Mouse (Mus musculus): ENCODE measurements at regions not wholly inside any gene's neighbourhood (a gene's known extent, or its start where the extent isn't known, plus 50 kb on each side); places are given as distances from the start of the nearest gene placed in this dataset.

GRCm38 (mm10) chr2:106161877-106162276, 158.5 kb upstream of the Dnajc24 start:
- Histone ChIP-seq H3K27ac (ENCODE audit: low read depth, low read length) (no peak overlapping the region), H3K4me3 (ENCODE audit: low read depth, low read length) (no peak overlapping the region), H3K9me3 (ENCODE audit: control insufficient read depth, low read length) (no peaks in the 10 kb centered on the region), H3K9ac (ENCODE audit: low read length) (no peak overlapping the region), H3K4me1 (ENCODE audit: control insufficient read depth, insufficient read depth, low read length) (peaks cover 10% of the 10 kb centered on the region), H3K36me3 (ENCODE audit: control insufficient read depth, insufficient read depth, low read length) (no peaks in the 10 kb centered on the region), H3K27me3 (ENCODE audit: control insufficient read depth, insufficient read depth, low read length) (no peaks in the 10 kb centered on the region), H3K4me2 (ENCODE audit: low read depth) (no peak overlapping the region)
- 43% methylated on average over 5 of the region's 5 CpGs for WGBS
- ATAC-seq (ENCODE audit: insufficient read depth, low FRiP score, low TSS enrichment): peak; percentile 77
- peak; percentile 32 for DNase-seq (ENCODE audit: low spot score)

- Histone ChIP-seq H3K4me2 (ENCODE audit: low read depth) (no peak overlapping the region), H3K27me3 (ENCODE audit: control insufficient read depth, insufficient read depth, low read length) (no peaks in the 10 kb centered on the region), H3K4me3 (ENCODE audit: low read depth, low read length) (no peak overlapping the region), H3K9ac (ENCODE audit: low read length) (no peak overlapping the region), H3K36me3 (ENCODE audit: control insufficient read depth, insufficient read depth, low read length) (no peaks in the 10 kb centered on the region), H3K9me3 (ENCODE audit: control insufficient read depth, low read length) (no peaks in the 10 kb centered on the region), H3K4me1 (ENCODE audit: control insufficient read depth, insufficient read depth, low read length) (no peaks in the 10 kb centered on the region), H3K27ac (ENCODE audit: low read depth, low read length) (no peak overlapping the region)
- peak; percentile 93 for ATAC-seq (ENCODE audit: insufficient read depth, low FRiP score, low TSS enrichment)
- peak; percentile 46 for DNase-seq (ENCODE audit: low spot score)
- WGBS: 32% methylated on average over 3 of the region's 3 CpGs
Observed at GRCm38 (mm10) chr2:106149701-106150100, 146.4 kb upstream of the Dnajc24 start.

- 95% methylated on average over 5 of the region's 5 CpGs for WGBS
- H3K4me2 ChIP-seq (ENCODE audit: low read depth): no peak overlapping the region
- no peaks in the 10 kb centered on the region for H3K36me3 ChIP-seq (ENCODE audit: control insufficient read depth, insufficient read depth, low read length)
Observed at GRCm38 (mm10) chr2:106140931-106141330, 137.6 kb upstream of the Dnajc24 start.

GRCm38 (mm10) chr2:106101002-106101401, 97.7 kb upstream of the Dnajc24 start:
- Histone ChIP-seq H3K36me3 (ENCODE audit: control insufficient read depth, insufficient read depth, low read length) (no peaks in the 10 kb centered on the region), H3K27ac (ENCODE audit: low read depth, low read length) (no peak overlapping the region), H3K4me1 (ENCODE audit: control insufficient read depth, insufficient read depth, low read length) (no peaks in the 10 kb centered on the region), H3K4me2 (ENCODE audit: low read depth) (no peak overlapping the region), H3K9ac (ENCODE audit: low read length) (no peak overlapping the region), H3K27me3 (ENCODE audit: control insufficient read depth, insufficient read depth, low read length) (no peaks in the 10 kb centered on the region), H3K4me3 (ENCODE audit: low read depth, low read length) (no peak overlapping the region), H3K9me3 (ENCODE audit: control insufficient read depth, low read length) (no peaks in the 10 kb centered on the region)
- WGBS: 87% methylated on average over 2 of the region's 2 CpGs
- no peak for ATAC-seq (ENCODE audit: insufficient read depth, low FRiP score, low TSS enrichment)
- DNase-seq (ENCODE audit: low spot score): no peak

More at GRCm38 (mm10) chr2:106140931-106141330, 137.6 kb upstream of the Dnajc24 start:
- Histone ChIP-seq H3K4me3 (ENCODE audit: low read depth, low read length) (no peak overlapping the region), H3K27me3 (ENCODE audit: control insufficient read depth, insufficient read depth, low read length) (no peaks in the 10 kb centered on the region), H3K9me3 (ENCODE audit: control insufficient read depth, low read length) (no peaks in the 10 kb centered on the region), H3K9ac (ENCODE audit: low read length) (no peak overlapping the region), H3K27ac (ENCODE audit: low read depth, low read length) (no peak overlapping the region), H3K4me1 (ENCODE audit: control insufficient read depth, insufficient read depth, low read length) (no peaks in the 10 kb centered on the region)
- DNase-seq (ENCODE audit: low spot score) (no peak), ATAC-seq (ENCODE audit: insufficient read depth, low FRiP score, low TSS enrichment) (no peak)

- WGBS: 43% methylated on average over 8 of the region's 8 CpGs
- Histone ChIP-seq H3K4me1 (ENCODE audit: control insufficient read depth, insufficient read depth, low read length) (no peaks in the 10 kb centered on the region), H3K4me3 (ENCODE audit: low read depth, low read length) (no peak overlapping the region), H3K9me3 (ENCODE audit: control insufficient read depth, low read length) (no peaks in the 10 kb centered on the region), H3K9ac (ENCODE audit: low read length) (no peak overlapping the region), H3K36me3 (ENCODE audit: control insufficient read depth, insufficient read depth, low read length) (no peaks in the 10 kb centered on the region), H3K27ac (ENCODE audit: low read depth, low read length) (no peak overlapping the region), H3K4me2 (ENCODE audit: low read depth) (no peak overlapping the region), H3K27me3 (ENCODE audit: control insufficient read depth, insufficient read depth, low read length) (no peaks in the 10 kb centered on the region)
- DNase-seq (ENCODE audit: low spot score): no peak
- ATAC-seq (ENCODE audit: insufficient read depth, low FRiP score, low TSS enrichment): no peak
Observed at GRCm38 (mm10) chr2:106086121-106086520, 82.8 kb upstream of the Dnajc24 start.

GRCm38 (mm10) chr2:106083801-106084800, 80.8 kb upstream of the Dnajc24 start:
- no peak overlapping the region for H3K4me2 ChIP-seq (ENCODE audit: low read depth)
- H3K27me3 ChIP-seq (ENCODE audit: control insufficient read depth, insufficient read depth, low read length): no peaks in the 10 kb centered on the region
- no peaks in the 10 kb centered on the region for H3K4me1 ChIP-seq (ENCODE audit: control insufficient read depth, insufficient read depth, low read length)
- ATAC-seq (ENCODE audit: insufficient read depth, low FRiP score, low TSS enrichment) (peak; percentile 87), DNase-seq (ENCODE audit: low spot score) (peak; percentile 66)
- H3K27ac ChIP-seq (ENCODE audit: low read depth, low read length): 0 out of 2 replicates have a peak overlapping the region, but pooled peaks have one; percentile 35
- 19% methylated on average over 11 of the region's 11 CpGs for WGBS
- H3K36me3 ChIP-seq (ENCODE audit: control insufficient read depth, insufficient read depth, low read length): no peaks in the 10 kb centered on the region
- H3K9me3 ChIP-seq (ENCODE audit: control insufficient read depth, low read length): no peaks in the 10 kb centered on the region
- no peak overlapping the region for H3K9ac ChIP-seq (ENCODE audit: low read length)
- H3K4me3 ChIP-seq (ENCODE audit: low read depth, low read length): no peak overlapping the region

GRCm38 (mm10) chr2:106083001-106083400, 79.7 kb upstream of the Dnajc24 start:
- Histone ChIP-seq H3K4me1 (ENCODE audit: control insufficient read depth, insufficient read depth, low read length) (no peaks in the 10 kb centered on the region), H3K36me3 (ENCODE audit: control insufficient read depth, insufficient read depth, low read length) (no peaks in the 10 kb centered on the region), H3K27ac (ENCODE audit: low read depth, low read length) (no peak overlapping the region), H3K9ac (ENCODE audit: low read length) (no peak overlapping the region), H3K27me3 (ENCODE audit: control insufficient read depth, insufficient read depth, low read length) (no peaks in the 10 kb centered on the region), H3K4me2 (ENCODE audit: low read depth) (no peak overlapping the region), H3K9me3 (ENCODE audit: control insufficient read depth, low read length) (no peaks in the 10 kb centered on the region), H3K4me3 (ENCODE audit: low read depth, low read length) (no peak overlapping the region)
- WGBS: 55% methylated on average over 8 of the region's 8 CpGs
- ATAC-seq (ENCODE audit: insufficient read depth, low FRiP score, low TSS enrichment) (no peak), DNase-seq (ENCODE audit: low spot score) (no peak)

GRCm38 (mm10) chr2:106081951-106082350, 78.6 kb upstream of the Dnajc24 start:
- WGBS: 3% methylated on average over 7 of the region's 7 CpGs
- H3K4me1 ChIP-seq (ENCODE audit: control insufficient read depth, insufficient read depth, low read length): no peaks in the 10 kb centered on the region
- H3K4me3 ChIP-seq (ENCODE audit: low read depth, low read length): no peak overlapping the region
- DNase-seq (ENCODE audit: low spot score): peak; percentile 85
- no peaks in the 10 kb centered on the region for H3K9me3 ChIP-seq (ENCODE audit: control insufficient read depth, low read length)
- no peaks in the 10 kb centered on the region for H3K36me3 ChIP-seq (ENCODE audit: control insufficient read depth, insufficient read depth, low read length)
- no peak overlapping the region for H3K4me2 ChIP-seq (ENCODE audit: low read depth)
- no peak overlapping the region for H3K9ac ChIP-seq (ENCODE audit: low read length)
- ATAC-seq (ENCODE audit: insufficient read depth, low FRiP score, low TSS enrichment): peak; percentile 28; the same call in 1 of the 2 replicates
- no peak overlapping the region for H3K27ac ChIP-seq (ENCODE audit: low read depth, low read length)
- no peaks in the 10 kb centered on the region for H3K27me3 ChIP-seq (ENCODE audit: control insufficient read depth, insufficient read depth, low read length)

GRCm38 (mm10) chr2:106080626-106081025, 77.3 kb upstream of the Dnajc24 start:
- Histone ChIP-seq H3K36me3 (ENCODE audit: control insufficient read depth, insufficient read depth, low read length) (no peaks in the 10 kb centered on the region), H3K9ac (ENCODE audit: low read length) (no peak overlapping the region), H3K4me3 (ENCODE audit: low read depth, low read length) (no peak overlapping the region), H3K4me1 (ENCODE audit: control insufficient read depth, insufficient read depth, low read length) (no peaks in the 10 kb centered on the region), H3K27ac (ENCODE audit: low read depth, low read length) (no peak overlapping the region), H3K27me3 (ENCODE audit: control insufficient read depth, insufficient read depth, low read length) (peaks cover 2% of the 10 kb centered on the region; the same call in 1 of the 2 replicates), H3K9me3 (ENCODE audit: control insufficient read depth, low read length) (no peaks in the 10 kb centered on the region), H3K4me2 (ENCODE audit: low read depth) (no peak overlapping the region)
- ATAC-seq (ENCODE audit: insufficient read depth, low FRiP score, low TSS enrichment) (no peak), DNase-seq (ENCODE audit: low spot score) (no peak)
- 66% methylated on average over 9 of the region's 9 CpGs for WGBS
